Mouse (Mus musculus): Measurements from ENCODE around the gene Fgd4. TPM values are rescaled to one million over a fixed set of nuclear protein-coding genes. Genes with fewer than 3 reads are reported as not detected.
"Not testable (repeated sequence)": the region's sequence is repeated elsewhere in the genome, so short reads cannot be mapped to it uniquely, and the experiment has no call there.

The Fgd4 gene
- polyA plus RNA-seq, 1 experiment from 2014 or later: 32.9 TPM

DNA sequence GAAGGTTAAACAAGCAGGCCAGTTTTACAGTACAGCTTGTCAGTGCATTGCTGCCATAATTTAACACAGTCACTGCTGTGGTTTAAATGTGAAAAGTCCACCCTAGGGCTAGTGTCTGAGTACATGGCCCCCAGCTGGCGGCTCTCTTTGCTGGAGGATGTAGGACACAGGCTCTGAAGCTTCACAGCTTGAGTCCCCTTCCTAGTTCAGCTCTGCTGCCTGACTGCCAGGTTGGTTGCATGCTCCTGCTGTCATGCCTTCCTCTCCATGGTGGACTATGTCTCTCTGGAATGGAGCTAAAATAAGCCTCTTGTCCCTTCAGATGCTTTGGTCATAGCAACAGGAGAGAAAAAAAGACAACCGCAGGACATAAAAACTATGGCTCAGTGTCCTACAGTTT is 46.3 kb downstream of the Fgd4 start:
- Histone ChIP-seq H3K9ac (ENCODE audit: low read depth, low read length) (no peak overlapping the region), H3K4me2 (replicated peaks; ENCODE audit: low read depth, low read length) (no peak overlapping the region), H3K9me3 (ENCODE audit: control insufficient read depth, low read length) (no peaks in the 10 kb centered on the region), H3K4me1 (replicated peaks; ENCODE audit: control insufficient read depth, insufficient read depth, low read length) (no peaks in the 10 kb centered on the region), H3K4me3 (ENCODE audit: low read depth, low read length) (no peak overlapping the region), H3K27ac (ENCODE audit: low read depth, low read length) (no peak overlapping the region), H3K27me3 (ENCODE audit: control insufficient read depth, insufficient read depth, low read length) (no peaks in the 10 kb centered on the region), H3K36me3 (ENCODE audit: control insufficient read depth, insufficient read depth, low read length) (no peaks in the 10 kb centered on the region)
- 53% methylated on average over 2 of the region's 2 CpGs for WGBS
- DNase-seq (ENCODE audit: low spot score) (no peak), ATAC-seq (ENCODE audit: low FRiP score) (no peak)

DNA sequence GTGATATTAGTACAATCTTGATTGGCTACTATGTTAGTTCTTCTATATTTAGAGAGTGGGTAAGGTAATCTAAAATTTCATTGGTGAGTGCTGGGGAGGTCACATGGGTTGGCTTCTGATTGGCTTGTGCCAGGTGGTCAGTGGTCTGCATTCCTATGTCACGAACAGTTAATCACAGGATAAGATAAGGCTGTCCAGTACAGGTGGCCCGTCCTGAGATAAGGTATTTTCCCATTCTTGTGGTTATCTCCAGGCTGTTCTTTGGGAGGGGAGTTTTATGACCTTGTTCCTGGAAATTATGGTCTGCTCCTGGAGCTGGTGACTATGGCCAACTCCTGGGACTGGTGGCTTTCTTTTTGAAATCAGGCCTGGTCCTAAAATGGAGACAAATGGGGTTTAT is 48.2 kb downstream of the Fgd4 start:
- ATAC-seq (ENCODE audit: low FRiP score): no peak

DNA sequence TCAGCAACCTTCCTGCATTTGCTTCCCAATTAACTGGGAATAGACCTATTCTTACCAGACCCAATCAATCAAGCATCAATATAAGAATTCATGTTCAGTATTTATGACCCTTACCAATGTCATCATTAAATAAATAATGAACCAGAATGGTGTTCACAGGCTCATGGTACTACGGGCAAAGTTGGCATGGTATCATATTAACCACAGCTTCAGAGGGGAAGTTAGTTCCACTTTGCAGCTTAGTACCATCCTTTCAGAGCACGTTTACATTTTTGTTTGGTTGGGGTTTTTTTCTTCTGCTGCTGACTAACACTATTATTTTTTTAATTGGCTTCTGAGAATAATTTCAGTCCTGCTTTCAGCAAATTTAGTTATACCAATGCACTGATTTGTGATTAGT is 51.2 kb downstream of the Fgd4 start:
- 92% methylated on average over 2 of the region's 2 CpGs for WGBS
- no peak for DNase-seq (ENCODE audit: low spot score)
- Histone ChIP-seq H3K4me3 (ENCODE audit: low read depth, low read length) (no peak overlapping the region), H3K4me2 (replicated peaks; ENCODE audit: low read depth, low read length) (no peak overlapping the region), H3K36me3 (ENCODE audit: control insufficient read depth, insufficient read depth, low read length) (no peaks in the 10 kb centered on the region), H3K9ac (ENCODE audit: low read depth, low read length) (no peak overlapping the region), H3K4me1 (replicated peaks; ENCODE audit: control insufficient read depth, insufficient read depth, low read length) (no peaks in the 10 kb centered on the region), H3K9me3 (ENCODE audit: control insufficient read depth, low read length) (no peaks in the 10 kb centered on the region), H3K27me3 (ENCODE audit: control insufficient read depth, insufficient read depth, low read length) (no peaks in the 10 kb centered on the region), H3K27ac (ENCODE audit: low read depth, low read length) (no peak overlapping the region)
- no peak for ATAC-seq (ENCODE audit: low FRiP score)

More for the DNA sequence above, 48.2 kb downstream of the Fgd4 start:
- Histone ChIP-seq H3K36me3 (ENCODE audit: control insufficient read depth, insufficient read depth, low read length) (no peaks in the 10 kb centered on the region), H3K27me3 (ENCODE audit: control insufficient read depth, insufficient read depth, low read length) (no peaks in the 10 kb centered on the region), H3K27ac (ENCODE audit: low read depth, low read length) (no peak overlapping the region), H3K4me2 (replicated peaks; ENCODE audit: low read depth, low read length) (no peak overlapping the region), H3K9ac (ENCODE audit: low read depth, low read length) (no peak overlapping the region), H3K9me3 (ENCODE audit: control insufficient read depth, low read length) (no peaks in the 10 kb centered on the region), H3K4me1 (replicated peaks; ENCODE audit: control insufficient read depth, insufficient read depth, low read length) (no peaks in the 10 kb centered on the region), H3K4me3 (ENCODE audit: low read depth, low read length) (no peak overlapping the region)
- 92% methylated on average over 2 of the region's 2 CpGs for WGBS
- DNase-seq (ENCODE audit: low spot score): no peak

DNA sequence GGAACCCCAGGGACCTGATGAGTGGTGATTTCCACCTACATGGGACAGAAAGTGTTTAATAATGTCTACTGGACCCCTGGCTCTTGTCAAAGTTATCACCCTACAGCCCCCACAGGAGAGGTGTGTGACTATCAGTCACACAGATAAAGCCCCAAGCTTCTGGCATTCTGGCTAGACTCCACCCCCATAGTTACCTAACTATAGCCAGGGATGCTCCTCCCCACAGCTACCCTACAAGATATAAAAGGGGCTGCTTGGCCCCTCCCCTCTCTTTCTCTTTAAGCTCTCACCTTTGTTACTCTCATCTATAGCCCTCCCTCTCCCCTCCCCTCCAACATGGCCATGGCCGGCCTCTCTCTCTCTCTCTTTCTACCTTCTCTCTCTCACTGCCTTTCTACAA is 53.7 kb downstream of the Fgd4 start:
- Histone ChIP-seq H3K4me2 (replicated peaks; ENCODE audit: low read depth, low read length) (no peak overlapping the region), H3K36me3 (ENCODE audit: control insufficient read depth, insufficient read depth, low read length) (no peaks in the 10 kb centered on the region), H3K9ac (ENCODE audit: low read depth, low read length) (no peak overlapping the region), H3K4me1 (replicated peaks; ENCODE audit: control insufficient read depth, insufficient read depth, low read length) (no peaks in the 10 kb centered on the region), H3K4me3 (ENCODE audit: low read depth, low read length) (no peak overlapping the region), H3K9me3 (ENCODE audit: control insufficient read depth, low read length) (no peaks in the 10 kb centered on the region), H3K27ac (ENCODE audit: low read depth, low read length) (no peak overlapping the region), H3K27me3 (ENCODE audit: control insufficient read depth, insufficient read depth, low read length) (no peaks in the 10 kb centered on the region)
- 42% methylated on average over 1 of the region's 1 CpGs for WGBS
- DNase-seq (ENCODE audit: low spot score): no peak
- ATAC-seq (ENCODE audit: low FRiP score): no peak

DNA sequence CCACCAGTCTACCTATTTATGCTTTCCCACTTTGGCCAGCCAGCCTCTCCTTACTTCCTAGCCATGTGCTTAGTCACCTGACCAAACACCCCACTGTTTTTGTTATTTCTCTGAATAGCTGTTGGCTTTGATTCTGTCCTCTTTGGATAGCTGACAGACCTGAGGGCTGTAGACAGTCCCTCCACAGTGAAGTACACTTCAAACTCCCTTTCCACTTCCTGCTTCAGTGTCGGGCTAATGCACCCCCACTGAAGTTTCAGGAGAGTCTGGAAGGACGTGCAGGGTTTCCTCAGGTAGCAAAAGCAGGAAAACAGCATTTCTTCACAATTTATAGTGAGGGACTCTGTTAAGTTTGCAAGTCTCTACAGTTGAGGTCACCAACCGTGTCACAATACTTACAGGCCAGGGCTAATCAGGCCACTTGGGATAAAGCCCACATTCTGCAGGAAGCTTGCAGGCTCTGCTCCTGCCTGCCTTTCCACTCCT is 57.4 kb downstream of the Fgd4 start:
- H3K27ac ChIP-seq (ENCODE audit: low read depth, low read length): no peak overlapping the region
- no peaks in the 10 kb centered on the region for H3K4me1 ChIP-seq (replicated peaks; ENCODE audit: control insufficient read depth, insufficient read depth, low read length)
- no peak for DNase-seq (ENCODE audit: low spot score)
- ATAC-seq (ENCODE audit: low FRiP score): no peak
- H3K4me2 ChIP-seq (replicated peaks; ENCODE audit: low read depth, low read length): no peak overlapping the region
- no peaks in the 10 kb centered on the region for H3K27me3 ChIP-seq (ENCODE audit: control insufficient read depth, insufficient read depth, low read length)
- no peaks in the 10 kb centered on the region for H3K9me3 ChIP-seq (ENCODE audit: control insufficient read depth, low read length)
- no peaks in the 10 kb centered on the region for H3K36me3 ChIP-seq (ENCODE audit: control insufficient read depth, insufficient read depth, low read length)
- H3K4me3 ChIP-seq (ENCODE audit: low read depth, low read length): no peak overlapping the region
- WGBS: 57% methylated on average over 3 of the region's 3 CpGs
- no peak overlapping the region for H3K9ac ChIP-seq (ENCODE audit: low read depth, low read length)

DNA sequence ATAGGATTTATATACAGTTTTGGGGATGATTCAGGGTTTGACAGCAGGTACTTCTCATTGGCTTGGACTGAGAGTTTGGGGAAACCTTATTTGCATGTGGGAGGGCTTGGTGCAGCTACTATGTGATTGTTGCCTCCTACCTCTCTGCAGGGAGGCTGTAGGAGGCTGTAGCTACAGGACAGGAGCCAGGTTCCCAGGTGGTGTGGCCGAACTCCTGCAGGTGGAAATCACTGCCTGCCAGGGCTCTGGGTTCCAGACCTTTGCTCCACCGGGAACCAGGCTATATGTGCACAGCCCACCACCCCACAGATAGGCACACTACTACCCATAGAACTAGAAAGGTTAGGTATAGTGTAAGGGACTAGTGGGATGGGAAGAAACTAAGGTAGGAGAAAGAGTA is 61.0 kb downstream of the Fgd4 start:
- not testable (repeated sequence) for H3K9ac ChIP-seq (ENCODE audit: low read depth, low read length); H3K9me3 ChIP-seq (ENCODE audit: control insufficient read depth, low read length); H3K27ac ChIP-seq (ENCODE audit: low read depth, low read length); DNase-seq (ENCODE audit: low spot score); ATAC-seq (ENCODE audit: low FRiP score); H3K4me3 ChIP-seq (ENCODE audit: low read depth, low read length); H3K4me2 ChIP-seq (replicated peaks; ENCODE audit: low read depth, low read length); H3K27me3 ChIP-seq (ENCODE audit: control insufficient read depth, insufficient read depth, low read length); H3K4me1 ChIP-seq (replicated peaks; ENCODE audit: control insufficient read depth, insufficient read depth, low read length); H3K36me3 ChIP-seq (ENCODE audit: control insufficient read depth, insufficient read depth, low read length)
- 66% methylated on average over 2 of the region's 2 CpGs for WGBS

DNA sequence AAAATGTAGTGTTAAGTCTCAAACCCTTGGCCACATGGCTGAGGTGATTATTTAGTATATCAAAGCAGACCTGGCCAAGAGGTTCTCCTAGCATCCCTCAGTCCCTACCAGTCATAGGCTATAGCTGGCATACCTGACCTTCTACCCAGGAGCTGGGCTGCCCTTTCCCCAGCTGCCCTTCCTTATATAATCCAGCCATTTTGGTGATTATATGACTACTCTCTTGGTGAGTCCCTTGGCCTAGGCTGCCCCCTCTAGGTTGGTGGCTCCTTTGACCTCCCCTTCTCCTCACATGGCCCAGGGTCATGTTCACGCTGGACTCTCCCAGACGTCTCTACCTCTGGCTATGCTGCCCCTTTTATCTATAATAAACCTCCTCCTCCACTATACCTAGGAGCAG is 65.1 kb downstream of the Fgd4 start:
- Histone ChIP-seq H3K9me3 (ENCODE audit: control insufficient read depth, low read length) (no peaks in the 10 kb centered on the region), H3K27ac (ENCODE audit: low read depth, low read length) (no peak overlapping the region), H3K9ac (ENCODE audit: low read depth, low read length) (no peak overlapping the region), H3K4me1 (replicated peaks; ENCODE audit: control insufficient read depth, insufficient read depth, low read length) (no peaks in the 10 kb centered on the region), H3K4me3 (ENCODE audit: low read depth, low read length) (no peak overlapping the region), H3K27me3 (ENCODE audit: control insufficient read depth, insufficient read depth, low read length) (no peaks in the 10 kb centered on the region), H3K4me2 (replicated peaks; ENCODE audit: low read depth, low read length) (no peak overlapping the region), H3K36me3 (ENCODE audit: control insufficient read depth, insufficient read depth, low read length) (no peaks in the 10 kb centered on the region)
- 74% methylated on average over 2 of the region's 2 CpGs for WGBS
- no peak for ATAC-seq (ENCODE audit: low FRiP score)
- DNase-seq (ENCODE audit: low spot score): no peak

DNA sequence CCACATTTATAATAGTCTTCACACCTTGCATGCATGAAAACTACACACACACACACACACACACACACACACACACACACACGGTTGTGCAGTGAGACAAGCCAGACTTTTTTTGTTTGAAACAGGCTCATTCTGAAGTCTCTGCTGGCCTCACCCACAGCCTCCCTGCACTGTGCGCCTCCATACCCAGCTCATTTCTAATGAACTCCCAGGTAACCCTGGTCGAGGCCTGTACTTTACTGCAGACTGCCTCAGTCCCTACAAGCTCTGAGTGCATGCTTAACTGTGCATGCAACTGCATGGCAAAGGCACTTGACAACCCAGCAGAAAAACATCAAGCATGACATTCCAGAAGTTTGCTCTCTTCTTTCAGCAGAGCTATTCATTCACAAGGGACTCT is 72.3 kb downstream of the Fgd4 start:
- H3K27me3 ChIP-seq (ENCODE audit: control insufficient read depth, insufficient read depth, low read length): no peaks in the 10 kb centered on the region
- 72% methylated on average over 3 of the region's 3 CpGs for WGBS
- peak; percentile 57; the same call in 1 of the 2 replicates for ATAC-seq (ENCODE audit: low FRiP score)
- H3K9me3 ChIP-seq (ENCODE audit: control insufficient read depth, low read length): no peaks in the 10 kb centered on the region
- no peak overlapping the region for H3K4me3 ChIP-seq (ENCODE audit: low read depth, low read length)
- no peak for DNase-seq (ENCODE audit: low spot score)
- no peak overlapping the region for H3K4me2 ChIP-seq (replicated peaks; ENCODE audit: low read depth, low read length)
- H3K4me1 ChIP-seq (replicated peaks; ENCODE audit: control insufficient read depth, insufficient read depth, low read length): no peaks in the 10 kb centered on the region
- H3K9ac ChIP-seq (ENCODE audit: low read depth, low read length): no peak overlapping the region
- no peaks in the 10 kb centered on the region for H3K36me3 ChIP-seq (ENCODE audit: control insufficient read depth, insufficient read depth, low read length)
- H3K27ac ChIP-seq (ENCODE audit: low read depth, low read length): no peak overlapping the region

DNA sequence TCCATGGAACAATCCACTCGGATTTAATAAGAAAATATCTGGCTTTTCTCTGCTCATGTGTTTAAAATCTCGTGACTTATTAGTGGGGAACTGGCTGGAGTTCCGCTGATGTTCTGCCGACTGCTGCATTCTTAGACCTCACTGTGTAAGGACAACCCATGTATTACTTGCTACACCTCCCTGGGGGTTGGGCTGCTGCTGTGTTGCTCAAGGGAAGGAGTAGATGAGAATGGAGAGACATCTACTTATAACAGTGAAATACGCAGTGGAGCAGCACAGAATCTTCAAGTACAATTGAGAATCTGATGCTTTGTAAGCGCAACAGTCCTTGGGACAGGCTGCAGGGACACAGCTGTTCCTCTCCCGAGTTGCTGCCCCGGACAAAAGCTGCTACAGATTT is 73.1 kb downstream of the Fgd4 start:
- H3K9ac ChIP-seq (ENCODE audit: low read depth, low read length): no peak overlapping the region
- no peaks in the 10 kb centered on the region for H3K4me1 ChIP-seq (replicated peaks; ENCODE audit: control insufficient read depth, insufficient read depth, low read length)
- H3K9me3 ChIP-seq (ENCODE audit: control insufficient read depth, low read length): no peaks in the 10 kb centered on the region
- WGBS: 59% methylated on average over 8 of the region's 8 CpGs
- no peak overlapping the region for H3K4me3 ChIP-seq (ENCODE audit: low read depth, low read length)
- DNase-seq (ENCODE audit: low spot score): peak; percentile 22
- ATAC-seq (ENCODE audit: low FRiP score): no peak
- no peaks in the 10 kb centered on the region for H3K36me3 ChIP-seq (ENCODE audit: control insufficient read depth, insufficient read depth, low read length)
- no peak overlapping the region for H3K27ac ChIP-seq (ENCODE audit: low read depth, low read length)
- no peak overlapping the region for H3K4me2 ChIP-seq (replicated peaks; ENCODE audit: low read depth, low read length)
- no peaks in the 10 kb centered on the region for H3K27me3 ChIP-seq (ENCODE audit: control insufficient read depth, insufficient read depth, low read length)

Data from hindbrain, embryonic 11.5 days (tissue).